Mouse (Mus musculus) forebrain, embryonic 16.5 days (tissue): ENCODE measurements around the gene Parp14. TPM values are rescaled to one million over a fixed set of nuclear protein-coding genes. Genes with fewer than 3 reads are reported as not detected.

ENCODE experiments used
- ATAC-seq: fragments of 200-750 bp; cut with Nextera tagmentation; 2 replicates; pipeline ENCODE4 v1.8.0; 2017; ENCODE audit warnings: mild to moderate bottlenecking, moderate library complexity
- H3K27ac ChIP-seq: fragments of 300-500 bp; sonication (generic); 2 replicates; pipeline ENCODE4 v1.5.1; 2014; ENCODE audit warnings: low read length, control low read depth
- H3K27me3 ChIP-seq: fragments of 300-500 bp; sonication (generic); replicated peaks from 2 replicates; pipeline ENCODE4 v1.6.1; 2014; ENCODE audit warnings: low read length; ENCODE audit not compliant: control insufficient read depth, insufficient read depth
- H3K36me3 ChIP-seq: fragments of 300-500 bp; sonication (generic); 2 replicates; pipeline ENCODE4 v1.6.1; 2014; ENCODE audit not compliant: control insufficient read depth, insufficient read depth
- H3K4me1 ChIP-seq: fragments of 300-500 bp; sonication (generic); replicated peaks from 2 replicates; pipeline ENCODE4 v1.6.1; 2014; ENCODE audit warnings: low read length; ENCODE audit not compliant: control insufficient read depth, insufficient read depth
- H3K4me2 ChIP-seq: fragments of 300-500 bp; sonication (generic); 2 replicates; pipeline ENCODE4 v1.6.1; 2014; ENCODE audit warnings: mild to moderate bottlenecking, low read length, control low read depth
- H3K4me3 ChIP-seq: fragments of 300-500 bp; sonication (generic); replicated peaks from 2 replicates; pipeline ENCODE4 v1.5.1; 2014; ENCODE audit warnings: mild to moderate bottlenecking, low read length, control low read depth
- H3K9ac ChIP-seq: fragments of 300-500 bp; sonication (generic); replicated peaks from 2 replicates; pipeline ENCODE4 v1.6.1; 2014; ENCODE audit warnings: low read depth, low read length, control low read depth
- H3K9me3 ChIP-seq: fragments of 300-500 bp; sonication (generic); 2 replicates; pipeline ENCODE4 v1.6.1; 2016; ENCODE audit warnings: low read length; ENCODE audit not compliant: control insufficient read depth
- WGBS: fragments of 180-500 bp; shearing (Covaris S2); extraction: QIAGEN DNeasy Blood & Tissue Kit; methylation state at CpG from one replicate; pipeline ENCODE4 v1.1.7; 2014; 5-methylcytosine and 5-hydroxymethylcytosine counted together
- polyA plus RNA-seq: library from polyadenylated mRNA; unstranded; fragments of >200 nt; fragmentation: Nextera tagmentation; extraction: Ambion mirVana; gene quantifications from 2 replicates; pipeline ENCODE4 v1.2.1, GENCODE M21; 2015

Gene Parp14
- polyA plus RNA-seq, 1 experiment from 2014 or later = 0.13 TPM

- 86% methylated on average over 3 of the region's 3 CpGs for WGBS
Observed at GRCm38 (mm10) chr16:35783207-35783573, 88.2 kb downstream of the Parp14 start.

More at GRCm38 (mm10) chr16:35783207-35783573, 88.2 kb downstream of the Parp14 start:
- Histone ChIP-seq H3K4me3 (no peak overlapping the region), H3K36me3 (no peaks in the 10 kb centered on the region), H3K27ac (no peak overlapping the region), H3K9me3 (no peaks in the 10 kb centered on the region), H3K4me2 (no peak overlapping the region), H3K4me1 (no peaks in the 10 kb centered on the region), H3K27me3 (no peaks in the 10 kb centered on the region), H3K9ac (no peak overlapping the region)
- no peak for ATAC-seq

Other genes with a start within 250 kb of the Parp14 start
- gene Dirc2, start 102.2 kb downstream of the Parp14 start, polyA plus RNA-seq = 36.4 and 40.1 TPM in 2 replicates
- gene Hspbap1, start 101.2 kb downstream of the Parp14 start, polyA plus RNA-seq = 21.8 and 25.5 TPM in 2 replicates
- gene Parp9, start 66.9 kb upstream of the Parp14 start, polyA plus RNA-seq = 2.3 and 2.5 TPM in 2 replicates
- 1.7 and 2.4 TPM in 2 replicates for gene Dtx3l, start 67.6 kb upstream of the Parp14 start, polyA plus RNA-seq
- gene Kpna1, start 107.2 kb upstream of the Parp14 start, polyA plus RNA-seq = 85.5 and 88.4 TPM in 2 replicates
- 14.4 and 15.5 TPM in 2 replicates for gene Wdr5b, start 169.6 kb upstream of the Parp14 start, polyA plus RNA-seq
- 144 and 171 TPM in 2 replicates for gene Fam162a, start 200.1 kb upstream of the Parp14 start, polyA plus RNA-seq
- 35.0 and 36.3 TPM in 2 replicates for gene Ccdc58, start 200.1 kb upstream of the Parp14 start, polyA plus RNA-seq